Comparison of ENCODE assay signal across 8 mouse cellular contexts in the genomic region with DNA sequence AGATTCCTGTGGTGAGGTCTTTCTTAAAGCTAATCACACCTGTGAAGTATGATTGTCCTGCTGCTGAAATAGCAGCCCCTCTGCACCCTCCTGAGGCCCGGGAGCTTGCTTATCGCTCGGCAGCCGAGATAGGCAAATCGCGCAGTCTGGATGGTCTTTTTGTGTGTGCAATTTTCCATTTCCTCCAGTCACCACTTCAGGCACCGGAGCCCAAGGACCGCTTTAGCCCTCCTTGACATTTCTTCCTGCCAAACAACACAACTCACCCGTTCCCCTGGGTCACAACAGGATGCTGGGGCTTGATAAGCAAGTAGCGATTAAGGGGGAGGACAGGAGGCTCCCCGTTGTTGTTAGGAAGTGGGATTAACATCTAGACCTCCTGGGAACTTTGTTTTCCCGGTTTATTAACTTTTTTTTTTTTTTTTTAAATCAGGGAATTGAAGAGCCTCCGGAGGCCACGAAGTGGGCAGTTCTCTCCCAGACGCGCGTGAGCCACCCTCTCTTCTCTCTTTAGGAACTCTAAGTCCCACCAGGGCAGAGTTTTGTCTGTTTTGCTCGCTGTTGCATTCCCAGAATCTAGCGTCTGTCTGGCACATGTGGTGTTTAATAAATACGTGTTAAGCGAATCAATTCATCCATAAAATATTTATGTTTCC. TPM values are rescaled to one million over a fixed set of nuclear protein-coding genes. Genes with fewer than 3 reads are reported as not detected.
A peak's percentile ranks its signal among the peaks of the same experiment; 100 is the strongest.
DNase-seq lines count a peak whose midpoint lies in the region; ATAC-seq and TF ChIP-seq lines count a peak whose summit lies in the region.

No protein-coding gene starts in this region.

- no peaks in the 10 kb centered on the region for H3K36me3 ChIP-seq in kidney, adult 2 months (ENCODE audit: control insufficient read depth, insufficient read depth, low read length)
- H3K36me3 ChIP-seq in lung, embryonic 14.5 days (ENCODE audit: insufficient read depth), result no peaks in the 10 kb centered on the region
- no peaks in the 10 kb centered on the region for H3K36me3 ChIP-seq in stomach, postnatal 0 days (ENCODE audit: control insufficient read depth, insufficient read depth, low read length)
- no peaks in the 10 kb centered on the region for H3K36me3 ChIP-seq in thymus, adult 2 months (ENCODE audit: control insufficient read depth, insufficient read depth, low read length)

- no peaks in the 10 kb centered on the region for H3K27me3 ChIP-seq in kidney, adult 2 months (replicated peaks; ENCODE audit: control insufficient read depth, insufficient read depth, low read length)
- H3K27me3 ChIP-seq in lung, embryonic 14.5 days (ENCODE audit: insufficient read depth, low read length), result 0 out of 2 replicates have a peak, but pooled peaks cover 5% of the 10 kb centered on the region
- no peaks in the 10 kb centered on the region for H3K27me3 ChIP-seq in stomach, postnatal 0 days (ENCODE audit: control insufficient read depth, insufficient read depth, low read length)
- H3K27me3 ChIP-seq in thymus, adult 2 months (ENCODE audit: control insufficient read depth, insufficient read depth, low read length), result no peaks in the 10 kb centered on the region

- peak; percentile 49; the same call in 1 of the 2 replicates for ATAC-seq in lung, embryonic 14.5 days (ENCODE audit: insufficient read depth)
- 0 out of 2 replicates have a peak, but pooled peaks have one; percentile 35 for ATAC-seq in stomach, postnatal 0 days (ENCODE audit: low FRiP score, low TSS enrichment)

- no peak for TF ChIP-seq EP300 in stomach, postnatal 0 days (optimal IDR thresholded peaks at IDR 0.05)

- H3K27ac ChIP-seq in kidney, adult 2 months (ENCODE audit: insufficient read depth, low read depth, low read length), result peak overlapping the region; percentile 65
- H3K27ac ChIP-seq in lung, embryonic 14.5 days (ENCODE audit: low read depth), result 0 out of 2 replicates have a peak overlapping the region, but pooled peaks have one; percentile 14
- H3K27ac ChIP-seq in stomach, postnatal 0 days (replicated peaks), result no peak overlapping the region
- H3K27ac ChIP-seq in thymus, adult 2 months (ENCODE audit: control insufficient read depth, insufficient read depth, low read length), result no peak overlapping the region

- TF ChIP-seq CTCF in kidney, adult 2 months (conservative IDR thresholded peaks at IDR 0.05; ENCODE audit: insufficient read depth, insufficient read length, low read depth, low read length), result no peak
- no peak for TF ChIP-seq CTCF in lung, embryonic 14.5 days (IDR thresholded peaks at IDR 0.05; ENCODE audit: low read depth)
- TF ChIP-seq CTCF in stomach, postnatal 0 days (IDR thresholded peaks at IDR 0.05; ENCODE audit: low read depth), result no peak
- TF ChIP-seq CTCF in thymus, adult 2 months (IDR thresholded peaks at IDR 0.05; ENCODE audit: borderline replicate concordance, control insufficient read depth, extremely low read depth, insufficient read depth, low read length, poor library complexity), result no peak

- peak overlapping the region; percentile 23; the same call in 1 of the 2 replicates for H3K9ac ChIP-seq in lung, embryonic 14.5 days
- H3K9ac ChIP-seq in stomach, postnatal 0 days (ENCODE audit: low read length), result 0 out of 2 replicates have a peak overlapping the region, but pooled peaks have one; percentile 3

- H3K4me3 ChIP-seq in kidney, adult 2 months (ENCODE audit: insufficient read depth, low read depth, low read length), result no peak overlapping the region
- peak overlapping the region; percentile 20 for H3K4me3 ChIP-seq in lung, embryonic 14.5 days (ENCODE audit: low read depth, low read length)
- H3K4me3 ChIP-seq in stomach, postnatal 0 days (ENCODE audit: low read depth, low read length), result peak overlapping the region; percentile 25; the same call in 1 of the 2 replicates
- H3K4me3 ChIP-seq in thymus, adult 2 months (ENCODE audit: control insufficient read depth, insufficient read depth, low read length), result no peak overlapping the region

- DNase-seq in adrenal gland, adult (ENCODE audit: inconsistent age in 2 of 2, low spot score in 1 of 2), result peak; percentile 62 to 74
- no peak for DNase-seq in adrenal gland, postnatal 4 days (ENCODE audit: low spot score in 2 of 2)
- peak; percentile 90 to 95 for DNase-seq in heart, adult 9 months (ENCODE audit: low spot score in 2 of 2)
- DNase-seq in kidney, adult 2 months, result peak; percentile 86
- DNase-seq in lung, embryonic 14.5 days, result peak; percentile 66
- no peak for DNase-seq in stomach, postnatal 0 days (ENCODE audit: low spot score)
- no peak for DNase-seq in thymus, adult 2 months
- DNase-seq in testis, postnatal 10 days (ENCODE audit: low spot score), result no peak

- TF ChIP-seq POLR2A in kidney, adult 2 months (IDR thresholded peaks at IDR 0.05; ENCODE audit: low read depth, low read length), result no peak
- TF ChIP-seq POLR2A in thymus, adult 2 months (IDR thresholded peaks at IDR 0.05; ENCODE audit: control insufficient read depth, extremely low read depth, insufficient read depth, low read length, poor library complexity), result no peak

- no peaks in the 10 kb centered on the region for H3K4me1 ChIP-seq in kidney, adult 2 months (ENCODE audit: control insufficient read depth, insufficient read depth, low read length)
- H3K4me1 ChIP-seq in lung, embryonic 14.5 days (ENCODE audit: insufficient read depth), result peaks cover 4% of the 10 kb centered on the region; the same call in 1 of the 2 replicates
- peaks cover 3% of the 10 kb centered on the region; the same call in 1 of the 2 replicates for H3K4me1 ChIP-seq in stomach, postnatal 0 days (replicated peaks; ENCODE audit: control insufficient read depth, insufficient read depth)
- no peaks in the 10 kb centered on the region for H3K4me1 ChIP-seq in thymus, adult 2 months (replicated peaks; ENCODE audit: control insufficient read depth, insufficient read depth, low read length)

- WGBS in kidney, adult 2 months, result 37% methylated on average over 21 of the region's 21 CpGs
- 4% methylated on average over 21 of the region's 21 CpGs for WGBS in lung, embryonic 14.5 days
- WGBS in stomach, postnatal 0 days, result 20% methylated on average over 21 of the region's 21 CpGs
- WGBS in thymus, adult 2 months, result 63% methylated on average over 21 of the region's 21 CpGs

- H3K4me2 ChIP-seq in lung, embryonic 14.5 days, result peak overlapping the region; percentile 56
- H3K4me2 ChIP-seq in stomach, postnatal 0 days (replicated peaks; ENCODE audit: low read depth), result peak overlapping the region; percentile 52

- no peaks in the 10 kb centered on the region for H3K9me3 ChIP-seq in lung, embryonic 14.5 days (ENCODE audit: low read depth, low read length)
- no peaks in the 10 kb centered on the region for H3K9me3 ChIP-seq in stomach, postnatal 0 days (ENCODE audit: control insufficient read depth, low read length)

RNA-seq across cellular contexts. Expression of a gene that starts 8.3 kb away (rescaled TPM):
- 10 to 100 TPM; 49.0 to 49.2 TPM for total RNA-seq in adrenal gland, postnatal 4 days (2021)
- polyA plus RNA-seq in kidney, adult 2 months (2012; rRNA removed), result 412 and 442 TPM in 2 replicates
- 10.8 and 14.4 TPM in 2 replicates for polyA plus RNA-seq in lung, embryonic 14.5 days (2014; fragmentation: Nextera tagmentation; extraction: Ambion mirVana)
- 14.8 and 16.4 TPM in 2 replicates for polyA plus RNA-seq in stomach, postnatal 0 days (2015; fragmentation: Nextera tagmentation; extraction: Ambion mirVana)
- polyA plus RNA-seq in thymus, adult 2 months (2012; rRNA removed), result 6.6 and 8.4 TPM in 2 replicates

RNA-seq across cellular contexts. Expression of a gene that starts 37.7 kb away (rescaled TPM):
- 10 to 100 TPM; 12.2 to 13.6 TPM for total RNA-seq in adrenal gland, postnatal 4 days (2021)
- 3.4 and 4.0 TPM in 2 replicates for polyA plus RNA-seq in kidney, adult 2 months (2012; rRNA removed)
- 10.3 TPM in 2 replicates for polyA plus RNA-seq in lung, embryonic 14.5 days (2014; fragmentation: Nextera tagmentation; extraction: Ambion mirVana)
- 8.6 and 9.0 TPM in 2 replicates for polyA plus RNA-seq in stomach, postnatal 0 days (2015; fragmentation: Nextera tagmentation; extraction: Ambion mirVana)
- 1.3 TPM in 2 replicates for polyA plus RNA-seq in thymus, adult 2 months (2012; rRNA removed)

RNA-seq across cellular contexts. Expression of a gene that starts 56.4 kb away (rescaled TPM):
- 1 to 10 TPM; 1.8 to 6.3 TPM for total RNA-seq in adrenal gland, postnatal 4 days (2021)
- 2.4 and 2.9 TPM in 2 replicates for polyA plus RNA-seq in kidney, adult 2 months (2012; rRNA removed)
- polyA plus RNA-seq in lung, embryonic 14.5 days (2014; fragmentation: Nextera tagmentation; extraction: Ambion mirVana), result 2.3 and 3.3 TPM in 2 replicates
- polyA plus RNA-seq in stomach, postnatal 0 days (2015; fragmentation: Nextera tagmentation; extraction: Ambion mirVana), result 5.5 and 6.2 TPM in 2 replicates
- 0.80 and 1.1 TPM in 2 replicates for polyA plus RNA-seq in thymus, adult 2 months (2012; rRNA removed)

Comparison
In these comparisons a context has a peak if more than half of its experiments do, and no peak if none do; other contexts are left out.
1. DNase-seq: peak in adrenal gland, adult (2 of 2), heart, adult 9 months (2 of 2), kidney, adult 2 months (single experiment) and lung, embryonic 14.5 days (single experiment); none in adrenal gland, postnatal 4 days (0 of 2), stomach, postnatal 0 days (single experiment), thymus, adult 2 months (single experiment) and testis, postnatal 10 days (single experiment).
2. H3K27ac ChIP-seq: peak in kidney, adult 2 months (single experiment) and lung, embryonic 14.5 days (single experiment); none in stomach, postnatal 0 days (single experiment) and thymus, adult 2 months (single experiment).
3. H3K4me3 ChIP-seq: peak in lung, embryonic 14.5 days (single experiment) and stomach, postnatal 0 days (single experiment); none in kidney, adult 2 months (single experiment) and thymus, adult 2 months (single experiment).
4. RNA of a gene that starts 8.3 kb away (polyA plus RNA-seq): 412 to 442 TPM in kidney, adult 2 months; 14.8 to 16.4 TPM in stomach, postnatal 0 days, 10.8 to 14.4 TPM in lung, embryonic 14.5 days and 6.6 to 8.4 TPM in thymus, adult 2 months; every median in the first group is over 10 times any median in the second.